Mouse (Mus musculus): Measurements from ENCODE around the gene Qrfp.

- TF ChIP-seq GATA1 (IDR thresholded peaks at IDR 0.05; ENCODE audit: borderline replicate concordance, low read length) (no peak), FLI1 (IDR thresholded peaks at IDR 0.05; ENCODE audit: low read length) (no peak)
Observed at GRCm38 (mm10) chr2:31827877-31828276, 17.5 kb upstream of the Qrfp start.
